Mouse (Mus musculus): ENCODE measurements around the gene Ap1s1.

DNA sequence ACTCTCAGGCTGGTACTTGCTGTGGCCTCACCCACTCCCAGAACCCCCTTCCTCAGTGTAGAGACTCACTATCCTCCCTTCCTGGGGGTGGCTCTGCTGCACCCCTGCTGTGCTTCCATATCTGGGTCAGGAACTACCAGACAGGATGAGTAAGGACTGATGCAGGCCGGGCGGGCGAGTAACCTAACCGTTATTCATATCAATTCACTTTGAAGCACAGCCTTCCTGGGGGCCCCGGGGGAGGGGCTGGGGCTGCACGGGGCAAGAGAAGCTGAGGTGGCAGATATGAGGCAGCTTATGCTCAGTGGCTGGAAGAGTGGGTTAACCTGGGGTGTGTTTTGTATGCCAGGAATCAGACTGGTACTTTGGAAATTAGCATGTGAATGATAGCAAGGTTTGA is 39.1 kb upstream of the Ap1s1 start:
- TF ChIP-seq CTCF (IDR thresholded peaks at IDR 0.05; ENCODE audit: extremely low read depth, insufficient read depth, insufficient read length, insufficient replicate concordance) (no peak), POLR2A (IDR thresholded peaks at IDR 0.05; ENCODE audit: low read depth, low read length) (no peak)

All from spleen, adult 2 months (tissue).